Mouse (Mus musculus): ENCODE data around the gene Rhcg. TPM values are rescaled to one million over a fixed set of nuclear protein-coding genes. Genes with fewer than 3 reads are reported as not detected.
A peak's percentile ranks its signal among the peaks of the same experiment; 100 is the strongest.

Gene Rhcg
- polyA plus RNA-seq, 1 experiment from 2014 or later = 4.0 TPM

DNA sequence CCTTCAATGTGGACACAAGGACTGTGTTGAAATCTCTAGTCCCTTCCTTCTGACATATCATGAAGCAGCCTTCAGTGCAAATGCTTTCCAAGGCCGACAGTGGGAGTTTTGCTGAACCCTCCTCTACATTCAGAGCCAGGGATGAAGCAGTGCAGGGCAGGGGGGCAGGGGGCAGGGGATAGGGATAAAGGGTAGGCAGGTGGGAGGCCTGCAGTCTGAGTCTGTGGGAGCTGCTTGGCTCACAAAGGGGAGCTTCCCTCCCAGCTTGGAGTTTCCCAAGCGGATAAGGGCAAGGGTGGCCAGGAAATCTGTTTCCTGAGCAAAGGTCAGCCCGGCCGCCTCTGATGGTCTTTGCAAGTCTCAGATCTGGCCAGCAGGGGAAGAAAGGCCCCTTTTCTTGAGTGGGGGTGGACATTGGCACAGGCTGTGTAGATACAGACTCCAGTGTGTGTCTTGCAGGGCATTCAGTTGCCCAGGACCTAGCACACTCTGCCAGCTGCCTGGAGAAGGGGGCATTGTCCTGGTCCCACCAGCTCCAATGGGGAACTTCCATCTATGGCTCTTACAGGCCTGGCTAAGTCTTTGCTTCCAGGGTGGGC, 48.4 kb downstream of the Rhcg start:
- Histone ChIP-seq H3K36me3 (no peaks in the 10 kb centered on the region), H3K4me2 (no peak overlapping the region), H3K4me1 (replicated peaks) (peaks cover 6% of the 10 kb centered on the region; the same call in 1 of the 2 replicates), H3K9me3 (no peaks in the 10 kb centered on the region), H3K4me3 (no peak overlapping the region), H3K27ac (replicated peaks) (peak overlapping the region; percentile 77), H3K9ac (no peak overlapping the region), H3K27me3 (no peaks in the 10 kb centered on the region)
- peak; percentile 81 for ATAC-seq (ENCODE audit: low FRiP score, low read depth)
- WGBS = 46% methylated on average over 4 of the region's 4 CpGs

GRCm38 (mm10) chr7:79568212-79568611, 49.2 kb downstream of the Rhcg start:
- no peak for ATAC-seq (ENCODE audit: low FRiP score, low read depth)
- H3K27me3 ChIP-seq = no peaks in the 10 kb centered on the region
- H3K27ac ChIP-seq (replicated peaks) = peak overlapping the region; percentile 75
- no peaks in the 10 kb centered on the region for H3K9me3 ChIP-seq
- no peak overlapping the region for H3K9ac ChIP-seq
- 69% methylated on average over 6 of the region's 6 CpGs for whole genome bisulfite sequencing
- H3K36me3 ChIP-seq = no peaks in the 10 kb centered on the region
- H3K4me1 ChIP-seq (replicated peaks) = peaks cover 6% of the 10 kb centered on the region; the same call in 1 of the 2 replicates
- H3K4me2 ChIP-seq = no peak overlapping the region
- no peak overlapping the region for H3K4me3 ChIP-seq

DNA sequence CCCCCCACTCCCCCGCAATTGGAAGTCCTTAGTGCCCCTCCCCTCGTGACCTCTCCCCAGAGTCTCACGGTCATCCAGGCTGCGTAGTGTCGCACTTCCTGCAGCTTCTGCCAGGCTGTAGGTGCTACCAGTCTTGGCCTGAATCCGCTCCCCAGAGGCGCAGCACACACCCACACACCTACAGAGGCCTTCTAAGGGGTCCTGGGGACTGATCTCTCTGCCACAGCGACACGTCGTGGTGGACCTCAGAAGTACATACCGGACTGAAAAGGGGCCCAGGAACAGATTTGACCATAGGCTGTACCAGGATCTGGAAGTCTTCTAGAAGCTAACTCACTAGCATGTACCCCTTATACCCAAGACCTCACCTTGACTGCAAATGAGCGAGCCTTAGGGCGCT, 53.8 kb downstream of the Rhcg start:
- whole genome bisulfite sequencing = 27% methylated on average over 13 of the region's 13 CpGs
- Histone ChIP-seq H3K4me1 (replicated peaks) (no peaks in the 10 kb centered on the region), H3K4me3 (no peak overlapping the region), H3K9me3 (no peaks in the 10 kb centered on the region), H3K27me3 (no peaks in the 10 kb centered on the region), H3K27ac (replicated peaks) (no peak overlapping the region), H3K36me3 (no peaks in the 10 kb centered on the region), H3K4me2 (no peak overlapping the region), H3K9ac (no peak overlapping the region)
- no peak for ATAC-seq (ENCODE audit: low FRiP score, low read depth)

GRCm38 (mm10) chr7:79562385-79562784, 55.1 kb downstream of the Rhcg start:
- H3K4me2 ChIP-seq = no peak overlapping the region
- ATAC-seq (ENCODE audit: low FRiP score, low read depth) = no peak
- no peak overlapping the region for H3K27ac ChIP-seq (replicated peaks)
- H3K27me3 ChIP-seq = 0 out of 2 replicates have a peak, but pooled peaks cover under 1% of the 10 kb centered on the region
- no peak overlapping the region for H3K4me3 ChIP-seq
- no peak overlapping the region for H3K9ac ChIP-seq
- peaks cover 9% of the 10 kb centered on the region for H3K4me1 ChIP-seq (replicated peaks)
- no peaks in the 10 kb centered on the region for H3K9me3 ChIP-seq
- H3K36me3 ChIP-seq = no peaks in the 10 kb centered on the region
- 53% methylated on average over 5 of the region's 5 CpGs for WGBS

GRCm38 (mm10) chr7:79558698-79559097, 58.8 kb downstream of the Rhcg start:
- Histone ChIP-seq H3K9ac (no peak overlapping the region), H3K4me2 (no peak overlapping the region), H3K36me3 (no peaks in the 10 kb centered on the region), H3K9me3 (no peaks in the 10 kb centered on the region), H3K4me3 (no peak overlapping the region), H3K4me1 (replicated peaks) (peaks cover 21% of the 10 kb centered on the region), H3K27me3 (peaks cover 23% of the 10 kb centered on the region), H3K27ac (replicated peaks) (no peak overlapping the region)
- no peak for ATAC-seq (ENCODE audit: low FRiP score, low read depth)
- WGBS = 82% methylated on average over 1 of the region's 1 CpGs

- no peaks in the 10 kb centered on the region for H3K36me3 ChIP-seq
- peaks cover 25% of the 10 kb centered on the region for H3K4me1 ChIP-seq (replicated peaks)
- H3K4me2 ChIP-seq = no peak overlapping the region
- H3K27ac ChIP-seq (replicated peaks) = peak overlapping the region; percentile 53
- no peak overlapping the region for H3K4me3 ChIP-seq
- no peaks in the 10 kb centered on the region for H3K9me3 ChIP-seq
- H3K9ac ChIP-seq = no peak overlapping the region
- ATAC-seq (ENCODE audit: low FRiP score, low read depth) = peak; percentile 73
- H3K27me3 ChIP-seq = peaks cover 29% of the 10 kb centered on the region
- WGBS = 4% methylated on average over 8 of the region's 8 CpGs
Measured at GRCm38 (mm10) chr7:79557728-79558221, 59.7 kb downstream of the Rhcg start.

GRCm38 (mm10) chr7:79555368-79556034, 62.0 kb downstream of the Rhcg start:
- Histone ChIP-seq H3K9ac (no peak overlapping the region), H3K4me1 (replicated peaks) (peaks cover 26% of the 10 kb centered on the region), H3K27me3 (peaks cover 29% of the 10 kb centered on the region), H3K4me3 (no peak overlapping the region), H3K4me2 (no peak overlapping the region), H3K36me3 (no peaks in the 10 kb centered on the region), H3K9me3 (no peaks in the 10 kb centered on the region), H3K27ac (replicated peaks) (no peak overlapping the region)
- ATAC-seq (ENCODE audit: low FRiP score, low read depth) = no peak
- 8% methylated on average over 25 of the region's 25 CpGs for WGBS

- no peak overlapping the region for H3K9ac ChIP-seq
- H3K4me3 ChIP-seq = 0 out of 2 replicates have a peak overlapping the region, but pooled peaks have one; percentile 11
- ATAC-seq (ENCODE audit: low FRiP score, low read depth) = no peak
- 5% methylated on average over 10 of the region's 10 CpGs for WGBS
- no peak overlapping the region for H3K27ac ChIP-seq (replicated peaks)
- peaks cover 29% of the 10 kb centered on the region for H3K27me3 ChIP-seq
- H3K36me3 ChIP-seq = no peaks in the 10 kb centered on the region
- peaks cover 24% of the 10 kb centered on the region for H3K4me1 ChIP-seq (replicated peaks)
- H3K9me3 ChIP-seq = no peaks in the 10 kb centered on the region
- peak overlapping the region; percentile 36 for H3K4me2 ChIP-seq
Measured at GRCm38 (mm10) chr7:79552702-79553101, 64.8 kb downstream of the Rhcg start.

DNA sequence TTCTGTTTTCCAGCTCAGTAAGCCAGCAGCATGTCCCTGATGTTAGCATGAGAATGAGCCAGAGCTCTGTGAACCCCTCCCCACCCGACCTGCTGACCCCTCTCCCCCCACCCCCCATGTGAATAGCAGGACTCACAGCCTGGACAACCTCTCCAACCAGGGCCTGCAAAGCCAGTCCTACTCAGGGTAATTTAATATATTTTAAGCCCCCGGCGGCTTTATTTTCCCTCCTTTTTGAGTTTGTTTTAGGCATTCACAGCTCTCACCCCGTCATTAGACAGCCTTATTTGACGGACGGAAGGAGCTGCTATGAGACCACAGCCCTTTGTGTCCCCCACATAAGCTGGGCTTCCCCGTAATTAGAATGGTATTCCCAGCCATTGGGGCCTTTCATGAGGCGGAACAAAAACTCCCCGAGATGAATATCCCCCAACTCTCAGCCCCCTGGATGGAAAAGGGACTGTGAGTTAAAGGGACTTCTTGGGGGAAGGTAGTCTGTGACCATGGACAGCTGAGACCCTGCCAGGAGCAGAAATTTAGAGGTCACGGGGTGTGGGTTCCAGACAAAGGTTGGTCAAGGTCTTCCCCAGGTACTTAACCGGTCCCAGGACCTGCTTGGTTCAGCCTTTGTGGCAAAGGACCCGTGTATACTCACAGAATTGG, 68.4 kb downstream of the Rhcg start:
- WGBS = 28% methylated on average over 12 of the region's 12 CpGs
- no peaks in the 10 kb centered on the region for H3K36me3 ChIP-seq
- peaks cover 20% of the 10 kb centered on the region; the same call in 1 of the 2 replicates for H3K27me3 ChIP-seq
- H3K4me2 ChIP-seq = no peak overlapping the region
- H3K9ac ChIP-seq = no peak overlapping the region
- H3K4me1 ChIP-seq (replicated peaks) = peaks cover 28% of the 10 kb centered on the region
- peak overlapping the region; percentile 47 for H3K27ac ChIP-seq (replicated peaks)
- H3K9me3 ChIP-seq = no peaks in the 10 kb centered on the region
- H3K4me3 ChIP-seq = no peak overlapping the region
- no peak for ATAC-seq (ENCODE audit: low FRiP score, low read depth)

DNA sequence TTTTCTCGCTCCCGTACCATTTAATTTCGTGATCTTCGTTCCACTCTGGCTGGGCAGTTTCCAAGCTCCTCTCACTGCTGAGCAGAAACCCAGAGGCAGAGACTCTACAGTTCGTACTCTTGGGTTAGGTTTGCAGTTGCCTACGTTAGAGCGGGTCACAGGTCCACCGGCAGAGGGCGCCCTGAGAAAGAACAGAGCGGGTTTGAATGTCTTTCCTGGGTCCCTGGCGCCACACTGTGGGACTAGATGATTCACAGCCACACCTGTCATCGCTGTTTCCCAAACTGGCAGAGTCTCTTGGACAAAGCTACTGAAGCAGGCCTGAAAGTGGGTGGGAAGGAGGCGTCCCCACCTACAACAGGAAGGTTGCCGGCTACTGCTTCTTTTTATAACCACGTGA, 70.4 kb downstream of the Rhcg start:
- H3K9ac ChIP-seq = no peak overlapping the region
- H3K27ac ChIP-seq (replicated peaks) = peak overlapping the region; percentile 73
- peaks cover 39% of the 10 kb centered on the region for H3K4me1 ChIP-seq (replicated peaks)
- no peaks in the 10 kb centered on the region for H3K9me3 ChIP-seq
- peak; percentile 86 for ATAC-seq (ENCODE audit: low FRiP score, low read depth)
- peaks cover 12% of the 10 kb centered on the region; the same call in 1 of the 2 replicates for H3K27me3 ChIP-seq
- peak overlapping the region; percentile 17 for H3K4me2 ChIP-seq
- H3K4me3 ChIP-seq = no peak overlapping the region
- no peaks in the 10 kb centered on the region for H3K36me3 ChIP-seq
- 2% methylated on average over 15 of the region's 15 CpGs for WGBS

GRCm38 (mm10) chr7:79545066-79545400, 72.4 kb downstream of the Rhcg start:
- no peaks in the 10 kb centered on the region for H3K36me3 ChIP-seq

More at GRCm38 (mm10) chr7:79545066-79545400, 72.4 kb downstream of the Rhcg start:
- Histone ChIP-seq H3K27ac (replicated peaks) (peak overlapping the region; percentile 85; the same call in 1 of the 2 replicates), H3K4me1 (replicated peaks) (peaks cover 39% of the 10 kb centered on the region), H3K4me2 (peak overlapping the region; percentile 62), H3K4me3 (no peak overlapping the region), H3K9ac (no peak overlapping the region), H3K9me3 (no peaks in the 10 kb centered on the region), H3K27me3 (peaks cover 12% of the 10 kb centered on the region; the same call in 1 of the 2 replicates)
- 11% methylated on average over 7 of the region's 7 CpGs for WGBS
- ATAC-seq (ENCODE audit: low FRiP score, low read depth) = no peak
